14 mouse cellular contexts compared by ENCODE assay signal in genomic region chr11:94811537-94811936, GRCm38 (mm10). TPM values are rescaled to one million over a fixed set of nuclear protein-coding genes. Genes with fewer than 3 reads are reported as not detected.
"Had no signal": no experiment of that assay in that cellular context is flagged by ENCODE, and none has a peak within 500 bp of the region (broad histone marks: within the 10 kb centered on the region; RNA-seq: fewer than 3 reads in every experiment).

No protein-coding gene starts in this region.

RNA-seq across cellular contexts. Expression of gene Tmem92, which starts 29.0 kb away (rescaled TPM):
- total RNA-seq: layer of hippocampus, adult 2 months; layer of hippocampus, postnatal 10 days; liver, adult 2 months; megakaryocyte, adult 5-6 weeks had no signal
- polyA plus RNA-seq: kidney, postnatal 0 days; limb, embryonic 13.5 days; liver, adult 2 months; liver, embryonic 14.5 days; lung, postnatal 0 days; midbrain, embryonic 10.5 days; midbrain, embryonic 14.5 days; myocyte; neural tube, embryonic 11.5 days; neural tube, embryonic 15.5 days; stomach, postnatal 0 days had no signal
